Mouse (Mus musculus) c-Kit-positive CD71-positive TER-119-positive erythroid progenitor cells, embryonic 14.5 days (primary cell): ENCODE data around the gene Kcnt1.

Experiments
- DNase-seq: peaks from one replicate; pipeline ENCODE4 v3.0.0-alpha.2; 2013; ENCODE audit warnings: low spot score

Kcnt1 gene

DNA sequence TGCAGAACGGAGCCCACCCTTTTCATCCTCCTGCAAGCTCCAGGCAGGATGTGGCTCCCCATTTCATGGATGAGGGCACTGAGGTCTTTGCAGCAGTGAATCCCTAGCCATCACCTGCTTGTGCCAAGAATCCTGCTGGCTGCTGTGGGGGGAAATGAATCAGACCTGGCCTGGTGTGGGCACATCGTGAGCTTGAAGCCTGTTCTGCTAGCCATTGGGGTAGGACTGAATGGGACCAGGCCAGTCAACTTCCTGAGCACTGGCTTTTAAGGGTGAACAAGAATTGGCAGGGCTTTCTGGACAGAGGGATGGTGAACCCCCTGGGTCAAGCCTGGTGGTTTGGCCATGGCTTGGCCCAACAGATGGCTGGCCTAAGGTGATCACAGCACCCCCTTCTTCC lies 15.0 kb downstream of the Kcnt1 start:
- DNase-seq: no peak

DNA sequence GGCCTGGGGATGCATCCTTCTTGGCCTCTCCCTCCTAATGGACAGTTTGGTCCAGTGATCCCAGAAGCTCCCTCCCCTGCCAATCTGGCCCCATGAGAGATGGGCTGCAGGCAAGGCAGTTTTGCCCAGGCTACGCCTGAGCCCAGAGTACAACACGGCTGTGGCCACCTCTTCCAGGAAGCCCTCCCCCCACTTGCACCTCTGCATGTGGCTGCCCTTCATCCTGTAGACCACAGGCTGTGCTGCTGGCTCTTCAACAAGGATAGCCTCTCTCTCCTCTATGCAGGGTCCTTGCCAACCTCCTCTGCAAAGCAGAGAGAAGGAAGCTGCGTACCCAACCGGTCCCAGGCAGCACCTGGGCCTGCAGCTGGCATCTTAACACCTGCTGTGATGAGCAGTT lies 15.5 kb downstream of the Kcnt1 start:
- no peak for DNase-seq

DNA sequence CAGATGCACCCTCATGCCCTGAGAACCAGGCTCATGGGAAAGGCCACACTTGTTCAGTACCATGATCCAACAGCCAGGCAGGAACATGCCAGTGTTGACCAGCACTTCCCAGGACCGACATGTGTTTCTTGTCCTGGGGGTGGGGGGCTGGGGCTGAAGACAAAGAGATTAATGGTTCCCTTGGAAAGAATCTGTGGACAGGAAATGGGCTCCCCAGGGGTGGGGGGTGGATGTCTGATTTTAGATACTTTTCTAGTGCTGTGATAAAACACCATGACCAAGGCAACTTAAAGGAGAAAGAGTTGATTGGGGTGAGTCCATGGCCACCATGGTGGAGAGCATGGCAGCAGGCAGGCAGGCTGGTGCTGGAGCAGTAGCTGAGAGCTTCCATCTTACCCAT lies 18.7 kb downstream of the Kcnt1 start:
- no peak for DNase-seq

DNA sequence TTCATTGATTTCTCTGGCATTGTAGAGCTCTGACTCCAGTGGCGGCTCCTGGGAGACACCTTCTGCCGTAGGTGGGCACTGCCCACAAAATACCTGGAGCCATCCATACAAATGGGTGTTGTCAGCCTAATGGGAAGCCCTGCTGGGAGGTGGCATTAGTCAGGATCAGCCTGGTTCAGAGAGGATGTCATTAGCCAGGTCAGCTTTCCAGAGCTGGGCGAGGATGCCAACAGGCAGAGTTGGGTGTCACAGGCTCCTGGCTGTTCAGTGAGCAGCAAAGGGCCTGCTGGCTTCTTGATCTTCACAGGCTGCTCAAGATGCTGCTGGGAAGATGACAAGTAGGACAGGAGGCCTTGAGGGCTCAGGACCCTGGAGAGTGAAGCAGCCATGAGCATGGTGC lies 21.2 kb downstream of the Kcnt1 start:
- no peak for DNase-seq

DNA sequence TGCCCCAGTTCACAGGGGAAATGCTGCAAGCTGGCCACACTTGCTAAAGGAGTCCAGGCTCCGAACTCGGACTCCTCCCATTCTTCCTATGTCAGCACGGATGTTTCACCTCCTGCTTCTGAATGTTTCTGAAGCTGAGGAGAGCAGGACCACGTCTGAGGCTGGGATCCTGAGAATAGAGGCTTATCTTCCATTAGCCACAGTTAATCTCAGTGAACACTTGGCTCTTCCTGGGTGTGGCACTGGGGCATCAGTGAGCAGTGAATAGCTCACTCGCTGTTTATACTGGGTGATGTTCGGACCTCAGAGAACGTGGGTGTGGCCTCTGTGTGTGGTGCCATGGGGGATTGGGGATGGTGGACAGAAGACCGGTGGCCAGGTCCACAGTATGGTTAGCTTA lies 23.7 kb downstream of the Kcnt1 start:
- DNase-seq: peak; percentile 56

DNA sequence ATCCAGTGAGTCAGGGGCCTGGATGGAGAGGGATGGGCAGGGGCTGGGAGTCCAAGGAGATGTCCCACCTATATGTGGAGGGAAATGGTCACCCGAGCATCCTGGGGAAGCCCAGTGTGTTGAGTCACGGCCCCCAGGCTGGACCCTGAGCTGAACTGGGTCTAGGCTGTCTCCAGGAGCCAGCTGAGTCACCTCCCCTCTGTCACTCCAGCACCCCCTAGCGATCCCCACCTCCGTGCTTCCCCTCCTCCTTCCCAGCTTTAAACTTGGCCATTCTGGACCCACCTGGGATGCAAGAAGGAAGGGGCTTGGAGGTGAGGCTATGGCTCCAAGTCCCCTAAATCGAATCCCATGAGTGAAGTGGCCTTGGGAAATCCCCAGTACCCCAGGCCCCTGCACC lies 24.6 kb downstream of the Kcnt1 start:
- DNase-seq: no peak

DNA sequence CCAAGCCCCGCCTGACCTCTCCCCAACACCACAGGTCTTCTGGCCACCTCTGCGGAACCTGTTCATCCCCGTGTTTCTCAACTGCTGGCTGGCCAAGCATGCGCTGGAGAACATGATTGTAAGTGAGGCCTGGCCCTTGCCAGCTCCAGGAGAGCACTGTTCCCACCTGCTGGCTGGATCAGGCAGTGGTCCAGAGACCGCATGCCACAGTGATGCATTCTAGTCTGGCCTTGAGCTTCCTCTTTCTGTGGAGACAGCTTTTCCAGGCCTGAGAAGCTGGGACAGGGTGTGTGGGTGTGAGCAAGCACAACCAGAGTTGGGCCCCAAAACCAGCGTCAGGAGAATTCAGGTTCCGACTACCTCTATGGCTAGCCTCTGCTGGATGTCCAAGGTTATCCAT lies 28.9 kb downstream of the Kcnt1 start:
- no peak for DNase-seq

DNA sequence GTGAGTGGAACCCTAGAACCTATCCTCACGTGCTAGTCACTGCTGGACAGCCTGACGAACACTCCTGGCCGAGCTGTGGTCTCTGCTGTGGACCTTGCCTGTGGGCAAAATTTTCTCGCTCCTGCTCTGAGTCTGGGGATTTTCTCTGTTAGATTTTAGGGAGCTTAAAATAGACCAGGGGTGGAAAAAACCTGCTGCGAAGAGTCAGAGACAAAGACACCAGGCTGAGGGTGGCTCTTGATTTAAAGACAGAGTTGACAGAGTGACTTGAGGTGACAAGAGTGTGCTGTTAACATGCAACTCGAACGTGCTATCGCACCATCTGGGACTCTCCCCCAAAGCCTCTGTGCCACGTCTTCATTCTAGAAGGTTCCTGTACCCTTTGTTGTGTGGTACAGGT lies 35.4 kb downstream of the Kcnt1 start:
- DNase-seq: no peak

DNA sequence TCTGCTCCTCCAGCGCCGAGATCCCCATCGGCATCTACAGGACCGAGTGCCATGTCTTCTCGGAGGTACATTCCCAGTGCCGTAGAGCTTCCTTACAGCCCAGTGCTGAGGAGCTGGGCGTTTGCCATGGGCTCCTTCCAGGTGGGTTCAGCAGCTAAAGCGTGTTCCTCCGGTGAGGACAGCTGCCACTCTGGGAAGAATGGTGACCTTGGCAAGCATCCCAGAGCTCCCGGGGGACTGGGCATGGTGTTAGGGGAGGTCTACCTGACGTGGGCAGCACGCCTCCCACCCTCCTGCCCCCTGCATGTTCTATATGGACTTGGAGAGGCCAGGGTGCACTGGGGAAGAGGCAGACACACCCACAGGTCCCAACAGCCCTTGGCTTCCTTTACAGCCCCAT lies 46.3 kb downstream of the Kcnt1 start:
- DNase-seq: no peak

DNA sequence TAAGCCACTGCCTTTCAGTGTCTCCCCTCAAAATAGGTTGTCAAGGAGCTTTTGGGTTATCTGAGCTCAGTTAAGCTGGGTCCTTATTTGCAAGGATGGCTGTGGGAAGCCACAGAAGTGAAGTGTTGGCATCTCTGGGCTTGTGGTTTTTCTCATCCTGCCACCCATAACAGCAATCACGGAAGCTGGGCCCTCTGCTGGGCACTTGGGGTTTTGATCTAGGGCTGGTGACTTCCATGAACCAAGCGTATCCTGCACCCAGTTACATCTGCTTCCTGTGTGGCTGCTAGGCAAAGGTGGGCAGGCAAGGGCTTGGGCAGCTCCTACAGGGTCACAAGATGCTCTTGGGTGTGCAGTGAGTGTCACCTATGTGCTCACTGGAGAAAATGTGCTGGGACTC lies 49.7 kb downstream of the Kcnt1 start:
- DNase-seq: no peak

DNA sequence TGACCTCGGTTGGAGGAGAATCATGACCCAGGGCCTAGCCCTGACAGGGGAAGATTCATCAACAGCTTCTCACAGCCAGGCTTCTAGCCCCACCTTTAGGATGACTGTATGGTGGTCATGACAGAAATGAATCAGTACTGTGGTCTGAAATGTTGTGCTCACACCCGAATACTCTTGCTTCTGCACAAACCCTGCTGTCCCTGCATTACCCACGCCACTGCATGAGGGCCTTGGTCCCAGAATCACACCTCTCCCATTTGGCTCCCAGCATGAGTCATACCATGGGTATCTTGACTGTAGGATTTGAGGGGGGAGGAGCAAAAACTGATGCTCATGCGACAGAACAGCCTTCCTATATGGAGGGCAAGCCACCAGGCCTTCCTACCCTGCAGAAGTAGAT lies 50.7 kb downstream of the Kcnt1 start:
- DNase-seq: no peak

DNA sequence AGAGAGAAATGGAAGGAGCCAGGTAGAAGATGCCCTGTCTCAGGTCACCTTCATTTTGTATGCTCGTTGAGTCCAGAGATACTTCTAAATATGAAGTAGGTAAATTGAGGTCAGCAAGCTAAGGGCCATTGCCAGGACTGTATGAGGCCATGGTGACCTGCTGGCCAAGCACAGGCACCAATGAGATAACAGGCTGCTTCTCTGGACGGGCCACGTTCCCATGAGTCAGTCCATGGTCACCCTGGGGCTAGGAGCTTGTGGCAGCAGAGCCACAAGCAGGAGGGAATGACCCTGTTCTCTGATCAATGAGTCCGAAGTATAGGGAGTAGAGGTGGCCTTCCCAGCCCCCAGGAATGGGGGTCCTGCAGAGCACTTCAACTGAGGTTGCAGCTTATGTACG lies 51.3 kb downstream of the Kcnt1 start:
- no peak for DNase-seq

DNA sequence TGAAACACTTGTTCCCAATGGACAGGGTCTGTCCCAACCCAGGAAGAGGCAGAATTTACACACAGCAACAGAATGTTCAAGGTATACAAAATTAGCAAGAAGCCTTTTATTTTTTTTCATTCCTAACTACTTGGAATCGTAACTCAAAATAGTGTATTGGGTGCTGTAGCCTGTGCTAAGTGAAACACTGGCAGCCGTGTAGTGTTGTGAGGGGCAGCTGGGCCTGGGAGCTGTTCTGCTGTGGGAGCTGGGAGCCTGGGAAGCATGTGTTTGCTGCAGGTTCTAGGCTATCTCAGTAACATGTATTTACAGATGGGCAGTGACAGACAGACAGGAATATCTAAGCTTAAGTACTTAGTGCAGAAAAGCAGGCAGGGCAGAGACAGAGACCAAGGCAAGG lies 54.9 kb downstream of the Kcnt1 start:
- no peak for DNase-seq

DNA sequence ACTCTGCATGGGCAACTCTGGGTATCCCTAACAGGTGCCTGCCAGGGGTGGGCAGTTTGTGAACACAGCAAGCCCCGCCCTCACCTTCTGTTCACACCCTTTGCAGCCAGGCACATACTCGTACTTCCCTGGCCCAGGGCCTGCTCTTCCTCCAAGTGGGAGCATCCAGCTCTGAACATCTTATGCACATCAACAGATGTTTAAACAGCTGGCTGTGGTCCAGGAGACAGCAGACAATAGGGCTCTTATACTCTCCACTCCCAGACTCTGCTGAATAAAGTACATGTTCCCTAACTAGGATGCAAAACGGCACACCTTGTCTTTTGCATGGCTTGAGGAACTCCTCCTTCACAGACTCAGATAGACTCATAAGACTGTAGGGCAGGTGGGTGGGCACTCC lies 56.4 kb downstream of the Kcnt1 start:
- DNase-seq: no peak

DNA sequence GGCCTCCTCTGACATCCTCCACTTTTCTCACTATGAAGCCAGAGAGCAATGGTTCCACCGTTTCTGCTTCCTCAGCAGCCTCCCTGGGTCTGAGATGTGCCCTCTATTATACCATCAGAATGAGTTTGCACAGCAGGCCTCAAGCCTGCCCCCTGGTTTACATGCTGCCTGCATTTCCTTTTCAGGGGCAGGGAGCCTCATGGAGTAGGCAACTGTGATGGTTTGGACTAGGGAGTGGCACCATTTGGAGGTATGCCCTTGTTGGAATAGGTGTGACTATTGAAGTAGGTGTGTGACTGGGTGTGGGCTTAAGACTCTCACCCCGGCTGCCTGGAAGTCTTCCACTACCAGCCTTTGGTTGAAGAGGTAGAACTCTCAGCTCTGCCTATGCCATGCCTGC lies 60.3 kb downstream of the Kcnt1 start:
- DNase-seq: no peak

DNA sequence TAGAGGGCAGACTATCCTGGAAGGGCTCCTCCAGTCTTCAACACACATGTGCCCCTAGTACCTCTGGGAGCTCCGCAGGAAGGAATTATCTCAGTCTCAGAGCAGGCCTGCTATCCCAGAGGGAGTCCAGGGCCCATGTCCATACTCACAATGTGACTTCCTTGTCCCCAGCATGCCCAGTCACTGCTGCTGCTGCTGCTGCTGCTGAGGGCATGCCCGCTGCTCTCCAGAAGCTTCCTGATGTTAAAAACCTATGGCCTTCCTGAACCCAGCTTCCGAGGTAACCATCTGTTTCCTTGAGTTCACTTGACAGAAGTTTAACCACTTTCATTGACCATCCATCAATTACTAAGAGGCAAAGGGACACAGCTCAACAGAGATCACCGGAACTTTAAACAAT lies 61.4 kb downstream of the Kcnt1 start:
- DNase-seq: no peak

DNA sequence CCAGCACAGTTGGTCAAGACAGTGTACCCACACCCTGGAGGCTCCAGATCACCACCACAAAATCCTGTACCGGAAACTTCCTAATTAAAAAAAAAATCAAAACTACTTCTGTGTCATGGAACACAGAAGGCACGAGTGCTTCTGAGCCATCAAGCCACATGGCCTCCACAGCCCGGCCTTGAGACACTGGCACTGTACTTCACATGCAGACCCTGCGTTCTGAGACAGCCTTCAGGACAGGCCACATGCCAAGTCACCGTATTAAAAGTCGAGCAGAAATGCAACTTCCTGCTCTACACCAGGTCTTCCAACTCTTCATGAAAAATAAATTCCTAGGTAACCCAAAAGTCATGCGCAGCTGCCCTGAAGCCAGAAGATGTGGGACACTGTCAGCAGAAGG lies 64.3 kb downstream of the Kcnt1 start:
- no peak for DNase-seq

DNA sequence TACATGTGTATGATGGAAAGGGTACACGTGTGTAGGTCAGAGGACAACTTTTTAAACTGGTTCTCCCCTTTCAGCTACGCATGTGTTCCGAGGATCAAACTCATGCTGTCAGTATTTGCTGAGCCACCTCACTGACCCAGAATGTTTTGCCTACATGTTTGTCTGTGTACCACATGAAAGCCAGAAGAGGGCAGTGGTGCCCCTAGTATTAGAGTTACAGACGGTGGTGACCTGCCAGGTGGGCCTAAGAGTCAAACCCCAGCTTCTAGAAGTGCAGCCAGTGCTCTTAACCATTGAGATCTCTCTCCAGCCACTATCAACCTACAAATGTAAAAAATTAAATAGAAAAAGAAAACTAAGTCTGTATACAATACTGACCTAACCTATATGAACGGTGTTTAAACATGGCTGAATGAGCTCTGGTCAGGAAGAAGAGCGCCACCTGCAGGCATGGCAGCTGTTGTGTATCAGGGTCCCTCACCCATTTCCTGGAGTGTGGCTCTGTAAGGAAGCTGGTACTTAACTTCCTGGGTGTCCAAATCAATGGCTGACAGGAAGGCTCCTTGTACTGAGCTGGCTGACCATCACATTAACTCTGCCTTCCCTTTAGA lies 67.8 kb downstream of the Kcnt1 start:
- DNase-seq: peak; percentile 39

DNA sequence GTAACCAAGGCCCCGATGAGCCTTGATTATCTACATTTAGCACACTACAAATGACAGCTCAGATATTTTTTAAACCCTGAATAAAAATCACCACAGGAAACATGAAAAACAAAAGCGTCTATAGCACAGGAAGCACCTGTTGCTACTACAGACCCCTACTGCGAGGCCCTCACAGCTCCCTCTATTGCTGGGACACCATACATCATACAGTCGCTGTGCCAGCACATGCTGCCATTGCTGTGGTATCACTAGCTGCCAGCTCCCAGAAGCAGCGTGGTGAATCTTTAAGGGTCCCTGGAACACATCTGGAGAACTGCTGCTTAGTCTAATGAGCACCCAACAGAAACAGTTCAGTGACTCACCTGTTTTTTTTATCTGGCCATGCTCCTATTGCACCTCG lies 77.0 kb downstream of the Kcnt1 start:
- no peak for DNase-seq

DNA sequence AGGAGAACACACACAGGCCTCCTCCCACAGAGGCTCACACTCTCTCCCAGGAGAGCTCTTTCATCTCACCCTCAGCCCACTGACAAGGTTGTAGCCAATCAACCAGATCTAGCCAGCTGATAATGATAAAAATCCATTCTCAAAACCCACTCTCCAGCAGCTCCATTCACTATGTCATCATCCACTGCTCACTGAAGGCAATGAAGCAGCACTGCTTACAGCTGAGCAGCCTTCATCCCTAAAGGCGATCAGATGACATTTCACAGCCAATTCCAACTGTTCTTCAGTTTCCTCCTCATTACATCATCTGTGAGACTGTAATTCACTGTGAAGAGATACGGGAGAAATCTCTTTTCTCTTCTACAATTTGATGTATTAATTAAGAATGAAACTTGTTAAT lies 80.3 kb downstream of the Kcnt1 start:
- DNase-seq: no peak

DNA sequence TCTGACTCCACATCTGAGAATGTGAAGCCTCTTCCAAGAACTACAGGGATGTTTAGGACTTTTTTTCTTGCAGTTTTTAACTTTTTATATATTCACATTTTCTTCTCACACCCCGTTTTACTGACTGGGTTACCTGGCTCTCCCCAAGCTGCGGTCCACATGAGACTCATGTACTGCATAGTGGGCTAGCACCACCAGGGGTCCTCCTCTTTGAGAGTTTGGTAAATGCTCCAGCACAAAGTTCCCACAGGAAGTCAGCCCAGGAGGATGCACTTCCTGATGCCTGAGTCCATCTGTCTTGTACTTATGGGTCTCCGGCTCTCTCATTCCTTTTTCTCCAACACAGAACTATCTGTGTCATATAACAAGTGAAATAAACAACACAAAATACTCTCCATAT lies 84.4 kb downstream of the Kcnt1 start:
- DNase-seq: no peak

DNA sequence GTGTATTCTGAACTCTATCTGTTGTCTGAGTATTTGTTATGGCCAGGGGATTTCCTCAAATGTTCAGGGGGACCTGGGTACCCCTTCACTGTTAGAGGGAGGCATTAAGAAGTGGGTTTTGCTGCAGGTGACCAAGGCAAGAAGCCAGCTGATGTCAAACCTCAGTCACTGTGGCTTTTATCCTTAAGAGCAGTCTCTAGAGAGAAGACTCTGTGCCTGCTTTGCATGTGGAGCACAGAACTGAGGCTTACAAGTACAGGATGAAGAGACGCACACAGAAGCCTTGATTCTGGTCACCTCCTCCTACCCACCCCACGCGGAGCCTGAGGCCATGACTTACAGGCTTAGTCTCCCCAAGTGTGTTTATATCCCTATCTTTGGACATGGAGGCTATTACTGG lies 85.8 kb downstream of the Kcnt1 start:
- no peak for DNase-seq
